Mouse (Mus musculus): Measurements from ENCODE around the gene Smyd3.

Gene Smyd3

DNA sequence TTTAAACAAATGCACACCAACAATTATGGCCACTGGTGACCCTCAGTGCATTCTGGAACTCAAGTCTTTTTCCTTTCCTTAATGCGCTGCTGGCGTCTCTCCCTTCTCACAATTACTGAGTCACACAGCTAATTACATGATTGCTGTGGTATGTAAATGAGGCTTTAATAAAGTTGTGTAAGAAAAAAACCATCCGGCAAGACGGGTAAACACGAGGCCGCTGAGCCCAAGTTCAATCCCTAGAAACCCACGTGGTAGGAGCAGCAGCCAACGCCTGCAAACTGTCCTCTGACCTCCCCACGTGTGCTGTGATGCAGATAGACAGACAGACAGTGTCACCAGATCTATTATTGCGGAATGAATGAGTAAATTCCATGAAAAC is 58.9 kb downstream of the Smyd3 start:
- no peak for DNase-seq (ENCODE audit: low read depth, low spot score)

DNA sequence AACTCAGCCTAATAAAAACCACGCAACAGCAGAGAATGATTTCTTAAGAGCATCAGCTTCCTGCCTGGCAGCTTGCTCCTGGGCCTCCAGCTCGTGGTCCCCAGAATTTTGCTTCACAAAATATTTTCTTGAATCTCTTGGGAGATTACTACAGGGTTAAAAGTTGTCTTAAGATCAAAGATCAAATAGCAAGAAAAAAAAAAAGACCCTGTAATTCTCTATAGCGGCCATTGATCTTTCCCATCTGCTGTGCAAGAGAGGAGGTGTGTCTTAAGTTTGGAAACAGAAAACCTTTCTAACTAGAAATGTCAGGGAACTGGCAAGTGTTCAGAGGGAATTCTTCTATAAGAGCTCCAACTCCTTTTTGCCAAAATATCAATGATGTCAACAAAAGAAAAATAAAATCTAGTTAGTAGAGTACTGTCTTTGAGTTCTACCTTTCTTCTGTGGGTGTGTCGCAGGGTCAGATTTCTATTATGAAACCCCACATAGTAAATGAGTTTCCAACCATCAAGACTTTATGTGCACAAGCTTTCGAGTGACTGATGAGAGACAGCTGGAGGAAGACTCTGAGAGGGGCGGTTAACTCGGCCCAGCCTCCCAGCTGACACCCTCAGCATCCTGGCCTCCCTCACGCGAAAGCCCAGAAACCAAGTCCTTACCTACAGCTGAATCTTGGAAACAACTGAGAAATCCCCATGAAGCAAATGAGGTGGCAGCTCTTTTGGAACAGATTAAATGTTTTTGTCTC is 59.4 kb downstream of the Smyd3 start:
- no peak for DNase-seq (ENCODE audit: low read depth, low spot score)

DNA sequence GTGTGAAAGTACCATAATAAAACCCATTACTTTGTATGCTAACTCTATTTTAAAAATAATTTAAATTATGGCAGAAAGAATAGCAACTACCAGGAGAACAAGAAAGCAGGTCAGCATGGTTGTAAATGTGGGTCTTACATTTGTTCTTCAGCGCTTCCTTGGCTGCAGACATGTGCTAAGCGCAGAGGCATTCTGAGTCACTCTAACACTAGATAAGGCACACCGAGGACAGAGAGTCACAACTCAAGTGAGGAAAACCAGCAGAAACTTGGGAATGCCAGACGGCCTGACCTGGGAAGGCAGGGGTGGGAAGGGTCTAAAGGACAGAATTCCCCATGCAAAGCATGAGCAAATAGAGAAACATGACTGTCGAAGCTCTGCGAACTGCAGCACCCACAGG is 63.2 kb downstream of the Smyd3 start:
- DNase-seq (ENCODE audit: low read depth, low spot score): no peak

DNA sequence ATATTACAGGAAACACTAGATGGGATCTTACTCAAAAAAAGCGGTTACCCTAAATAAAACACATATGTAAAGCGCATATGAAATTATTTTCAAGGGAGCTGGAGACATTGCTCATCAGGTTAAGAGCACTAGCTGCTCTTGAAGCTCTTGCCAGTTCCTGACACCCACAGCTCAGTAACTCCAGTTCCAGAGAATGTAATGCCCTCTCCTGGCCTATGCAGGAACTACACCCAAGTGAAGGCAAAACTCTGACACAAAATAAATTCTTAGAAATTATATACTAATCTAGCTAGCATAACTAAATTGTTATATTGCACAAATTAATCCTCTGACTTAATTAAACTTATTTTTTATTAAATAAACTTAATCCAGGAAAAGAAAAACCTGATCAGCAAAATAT is 66.6 kb downstream of the Smyd3 start:
- DNase-seq (ENCODE audit: low read depth, low spot score): peak; percentile 69

DNA sequence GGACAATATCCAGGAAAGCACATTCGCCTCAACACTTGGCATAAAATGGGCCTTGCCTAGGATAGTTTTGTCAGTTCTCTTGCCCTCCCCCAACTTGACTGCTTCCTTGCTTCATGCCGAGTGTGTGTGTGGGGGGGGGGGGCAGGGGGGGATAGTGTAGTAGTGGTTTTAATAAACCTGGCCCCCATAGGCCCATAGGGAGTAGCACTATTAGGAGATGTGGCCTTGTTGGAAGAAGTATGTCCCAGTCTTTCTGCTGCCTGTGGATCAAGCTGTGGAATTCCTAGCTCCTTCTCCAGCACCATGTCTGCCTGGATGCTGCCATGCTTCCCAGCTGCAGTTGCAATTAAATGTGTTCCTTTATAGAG is 71.0 kb downstream of the Smyd3 start:
- DNase-seq (ENCODE audit: low read depth, low spot score): no peak

DNA sequence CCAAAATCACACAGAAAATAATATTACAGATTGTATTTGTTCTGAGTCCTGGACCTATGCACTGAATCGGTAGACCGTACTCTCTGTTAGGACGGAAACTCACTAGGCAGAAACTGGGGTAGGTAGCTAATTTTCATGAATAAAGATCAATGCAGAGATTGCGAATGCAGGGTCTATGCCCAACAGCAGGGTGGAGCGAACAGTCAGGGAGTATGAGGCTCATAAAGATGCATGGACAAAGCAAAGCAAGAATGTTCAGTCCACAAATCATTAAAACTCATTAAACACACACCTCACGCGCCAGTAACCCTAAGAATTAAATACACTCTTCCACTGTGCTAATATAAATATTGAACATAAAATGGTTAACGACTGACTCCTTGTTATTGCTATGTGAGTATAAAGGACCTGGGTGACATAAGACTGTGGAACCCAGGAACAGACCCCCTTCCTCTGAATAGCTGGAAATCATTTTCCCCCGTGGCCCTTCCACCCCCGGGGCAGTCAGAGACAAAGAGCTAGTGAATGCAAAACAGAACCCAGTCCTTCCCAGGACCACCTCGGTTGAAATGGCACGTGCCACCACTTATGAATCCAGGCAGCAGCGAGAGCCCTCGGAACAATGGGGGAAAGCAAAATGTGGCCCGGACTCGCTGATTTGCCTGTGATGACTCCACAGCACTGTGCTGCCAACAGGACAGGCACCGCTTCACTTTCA is 71.6 kb downstream of the Smyd3 start:
- peak; percentile 21 for DNase-seq (ENCODE audit: low read depth, low spot score)

DNA sequence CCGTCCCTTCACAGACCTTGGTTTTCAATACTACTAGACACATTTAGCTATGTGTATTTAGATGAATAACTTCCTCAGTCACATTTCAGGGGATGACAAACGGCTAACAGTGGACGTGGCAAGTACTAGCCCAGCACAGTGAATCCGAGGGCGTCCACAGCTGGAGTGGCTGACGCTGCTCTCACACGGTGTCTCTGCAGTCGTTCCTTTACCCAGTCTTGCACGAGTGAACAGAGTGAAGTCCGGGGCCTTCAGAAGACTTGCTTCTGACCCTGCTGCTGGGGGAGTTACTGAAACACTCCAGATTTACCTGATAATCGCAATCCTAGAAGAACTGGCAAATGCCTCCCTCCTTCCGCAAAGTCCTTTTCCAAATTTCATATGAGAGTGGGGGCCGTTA is 74.0 kb downstream of the Smyd3 start:
- DNase-seq (ENCODE audit: low read depth, low spot score): no peak

DNA sequence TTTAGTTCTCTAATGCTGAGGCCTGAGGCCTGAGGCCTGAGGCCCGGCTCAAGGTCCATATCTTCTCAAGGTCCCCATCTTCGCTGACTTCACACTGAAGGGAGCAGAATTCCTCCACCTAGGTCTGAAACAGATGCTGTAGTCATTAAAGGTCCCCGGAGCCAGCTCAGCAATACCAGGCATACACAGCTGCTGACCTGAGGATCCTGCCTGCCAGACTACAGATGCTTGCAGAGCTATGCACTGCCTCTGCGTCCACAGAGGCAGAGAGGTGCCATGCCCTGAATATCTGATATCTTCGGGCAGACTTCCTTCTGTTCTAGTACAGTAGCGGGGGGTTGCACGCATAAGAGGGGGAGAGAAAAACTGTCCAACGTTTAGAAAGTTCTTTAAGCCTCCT is 74.4 kb downstream of the Smyd3 start:
- no peak for DNase-seq (ENCODE audit: low read depth, low spot score)

DNA sequence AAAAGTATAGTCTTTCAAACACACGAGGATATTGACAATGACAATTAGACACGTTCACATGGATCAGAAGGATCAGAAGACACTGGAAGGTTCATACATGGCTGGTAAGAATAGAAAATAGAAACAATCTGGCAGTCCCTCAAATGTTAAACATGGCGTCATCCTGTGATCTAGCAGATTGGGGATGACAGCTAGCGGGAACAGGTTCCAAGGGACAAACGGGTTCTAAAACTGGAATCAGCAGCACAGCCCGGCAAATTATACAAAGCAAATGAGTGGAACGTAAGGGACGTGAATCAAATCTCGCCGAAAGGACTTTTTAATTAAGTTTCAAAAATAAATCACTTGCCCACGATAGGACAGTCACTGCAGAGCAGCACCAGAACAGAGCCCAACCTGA is 81.2 kb downstream of the Smyd3 start:
- DNase-seq (ENCODE audit: low read depth, low spot score): no peak

DNA sequence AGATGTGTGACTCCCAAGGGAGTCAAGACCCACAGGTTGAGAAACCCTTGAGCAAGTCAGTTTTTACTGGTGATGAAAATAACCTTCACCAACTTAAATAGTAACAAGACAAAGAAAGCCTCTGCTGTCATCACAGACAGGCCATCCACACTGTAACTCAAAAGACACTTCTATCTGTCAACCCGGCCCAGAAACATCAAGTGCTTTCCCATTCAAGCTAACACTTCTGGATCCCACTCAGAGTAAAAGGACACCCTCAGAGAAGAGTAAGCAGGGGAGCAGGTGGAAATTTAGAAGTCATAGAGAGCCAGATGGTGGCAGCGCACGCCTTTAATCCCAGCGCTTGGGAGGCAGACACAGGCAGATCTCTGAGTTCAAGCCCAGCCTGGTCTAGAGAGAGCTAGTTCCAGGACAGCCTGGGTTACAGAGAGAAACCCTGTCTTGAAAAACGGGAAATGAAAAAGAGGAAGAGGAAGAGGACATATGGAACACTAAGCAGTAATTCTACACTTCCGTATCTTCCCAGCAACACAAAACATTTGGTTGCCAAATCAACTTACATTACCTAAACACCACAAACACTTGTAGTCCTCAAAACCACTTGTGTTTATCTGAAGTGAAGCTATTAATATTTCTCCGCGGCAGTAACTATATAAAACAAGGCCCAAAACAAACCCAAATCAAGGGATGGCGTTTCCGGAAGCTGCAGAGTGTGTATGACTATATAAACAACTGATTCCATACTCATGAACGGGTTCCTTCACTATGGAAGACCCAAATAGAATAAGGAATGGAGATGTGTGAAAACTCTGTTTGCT is 83.2 kb downstream of the Smyd3 start:
- DNase-seq (ENCODE audit: low read depth, low spot score): no peak

DNA sequence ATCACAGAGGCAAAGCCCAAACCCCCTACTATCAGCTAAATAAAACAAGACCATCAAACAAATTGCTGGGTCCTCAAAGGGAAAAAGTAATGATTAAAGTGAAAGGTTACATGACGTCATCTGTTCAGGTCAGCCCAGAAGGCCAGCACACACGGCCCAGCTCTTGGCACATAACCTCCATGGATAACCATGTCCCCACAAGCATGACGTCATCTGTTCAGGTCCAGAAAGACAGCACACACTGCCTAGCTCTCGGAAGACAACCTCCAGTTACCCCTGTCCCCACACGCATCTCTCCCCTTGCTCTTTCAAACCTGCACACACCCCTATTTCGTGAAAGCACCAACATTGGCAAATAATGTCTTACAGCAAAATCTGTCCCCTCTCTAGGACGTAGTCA is 84.0 kb downstream of the Smyd3 start:
- DNase-seq (ENCODE audit: low read depth, low spot score): no peak

DNA sequence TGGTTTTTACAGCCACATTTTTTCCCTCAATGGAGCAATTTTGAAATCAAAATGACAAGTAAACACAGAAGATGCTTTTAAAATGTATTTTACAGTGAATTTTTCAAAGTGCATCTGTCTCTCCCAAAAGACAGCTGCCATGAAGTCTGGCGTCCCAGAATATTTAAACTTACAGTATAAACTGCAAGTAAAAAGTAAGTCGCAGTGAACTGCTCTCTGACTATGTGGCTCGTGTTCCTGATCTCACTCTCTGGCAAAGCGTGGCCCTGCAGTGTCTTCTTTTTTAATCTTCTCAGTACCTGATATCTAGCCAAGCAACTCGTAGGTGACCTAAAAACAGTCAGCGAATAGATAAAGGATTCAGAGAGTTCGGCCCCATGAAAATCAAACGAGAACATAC is 84.5 kb downstream of the Smyd3 start:
- no peak for DNase-seq (ENCODE audit: low read depth, low spot score)

DNA sequence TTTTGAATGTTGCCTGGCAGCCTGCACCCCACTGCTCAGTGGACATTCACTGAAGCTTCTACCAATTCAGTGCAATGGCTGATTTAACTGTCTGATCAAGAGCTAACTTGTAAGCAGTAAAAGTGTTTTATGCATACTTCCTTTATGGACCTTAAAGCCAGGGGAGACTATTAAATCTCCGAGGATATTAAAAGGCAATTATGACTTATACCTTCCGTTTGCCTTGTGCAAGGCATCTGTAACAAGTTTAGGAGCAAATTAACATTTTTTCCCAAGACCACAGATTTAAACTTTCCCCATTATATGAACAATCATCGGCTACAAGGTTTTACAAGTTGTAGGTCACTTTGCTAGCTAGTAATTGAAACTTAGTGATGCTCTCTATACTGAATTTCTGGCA is 87.8 kb downstream of the Smyd3 start:
- DNase-seq (ENCODE audit: low read depth, low spot score): no peak

DNA sequence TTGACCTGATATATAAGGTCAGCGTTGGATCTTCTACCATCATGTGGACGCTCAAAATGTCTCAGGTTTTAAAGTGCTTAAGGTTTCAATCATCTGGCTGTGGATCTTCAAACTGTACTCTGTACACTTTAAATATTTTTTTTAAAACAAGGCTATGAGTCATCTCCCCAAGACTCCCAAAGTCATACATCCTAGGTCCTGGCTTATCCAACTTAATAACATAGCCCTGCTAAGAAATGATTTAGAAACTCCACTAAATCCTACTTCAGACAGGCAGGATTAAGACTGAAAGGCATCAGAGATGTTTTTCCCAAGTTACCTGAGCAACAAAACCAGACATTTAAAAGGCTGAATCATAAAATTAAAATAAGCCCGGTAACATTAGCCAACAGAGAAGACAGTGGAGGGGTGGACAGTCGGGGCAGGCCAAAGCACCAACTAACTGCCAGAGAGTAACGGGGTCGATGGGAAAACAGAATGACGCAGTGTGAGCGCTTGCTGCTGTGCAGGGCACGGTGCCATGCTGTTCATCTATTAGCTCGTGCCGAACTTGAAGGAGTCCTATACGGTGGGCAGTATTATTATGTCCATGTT is 92.9 kb downstream of the Smyd3 start:
- DNase-seq (ENCODE audit: low read depth, low spot score): no peak

DNA sequence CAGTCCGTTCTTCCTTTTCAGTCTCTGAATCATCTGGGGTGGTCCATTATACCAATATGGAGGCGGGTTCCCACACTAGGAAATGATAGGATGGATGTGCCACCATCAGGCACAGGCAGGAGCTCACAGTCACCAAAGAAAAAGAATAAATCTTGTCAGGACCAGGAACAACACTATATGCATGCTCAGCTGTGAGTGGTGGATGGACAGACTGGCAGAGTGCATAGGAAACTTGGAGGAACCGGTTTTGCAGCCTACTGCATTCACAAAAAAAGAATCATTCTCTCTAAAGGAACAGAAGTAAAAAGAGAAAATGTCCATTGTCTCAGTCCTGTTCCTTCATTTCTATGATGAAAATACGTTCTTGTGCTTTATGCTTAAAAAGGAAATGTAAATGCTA is 98.8 kb downstream of the Smyd3 start:
- DNase-seq (ENCODE audit: low read depth, low spot score): no peak

DNA sequence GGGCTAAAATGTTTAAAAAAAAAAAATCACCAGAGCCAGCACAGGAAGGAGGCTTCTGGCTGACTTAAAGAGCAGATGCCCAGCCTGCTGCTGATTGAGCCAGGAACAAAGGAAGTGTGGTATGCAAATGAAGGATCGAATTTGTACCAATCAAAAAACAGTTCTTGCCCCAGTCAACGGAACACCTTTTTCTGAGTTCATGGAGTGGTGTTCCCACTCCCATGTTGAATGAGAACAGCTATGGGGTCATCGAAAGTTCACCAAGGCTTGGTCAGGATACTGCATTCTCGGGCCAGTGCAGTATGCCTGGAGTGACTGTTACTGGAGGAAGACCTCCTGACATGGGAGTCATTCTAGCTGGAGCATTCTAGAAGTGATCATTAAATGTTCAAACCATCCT is 109.8 kb downstream of the Smyd3 start:
- DNase-seq (ENCODE audit: low read depth, low spot score): peak; percentile 60

DNA sequence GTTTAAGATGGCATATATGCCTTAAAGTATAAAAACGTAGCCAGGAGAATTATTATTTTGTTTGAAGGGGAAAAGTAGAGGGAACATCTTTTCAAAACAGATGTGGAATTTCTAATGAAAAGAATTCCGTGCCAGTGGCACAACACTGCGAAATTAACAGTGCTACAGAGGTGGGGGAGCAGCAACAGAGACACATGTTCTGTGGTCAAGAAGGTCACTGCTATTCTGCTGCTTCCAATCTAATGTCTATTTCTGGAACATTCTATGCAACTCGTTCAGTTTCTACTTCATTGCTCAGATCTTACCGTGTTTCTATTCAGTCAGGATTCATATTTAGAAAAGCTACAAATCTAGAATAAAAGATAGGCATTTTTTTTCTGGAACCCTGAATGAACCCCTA is 117.0 kb downstream of the Smyd3 start:
- DNase-seq (ENCODE audit: low read depth, low spot score): no peak

DNA sequence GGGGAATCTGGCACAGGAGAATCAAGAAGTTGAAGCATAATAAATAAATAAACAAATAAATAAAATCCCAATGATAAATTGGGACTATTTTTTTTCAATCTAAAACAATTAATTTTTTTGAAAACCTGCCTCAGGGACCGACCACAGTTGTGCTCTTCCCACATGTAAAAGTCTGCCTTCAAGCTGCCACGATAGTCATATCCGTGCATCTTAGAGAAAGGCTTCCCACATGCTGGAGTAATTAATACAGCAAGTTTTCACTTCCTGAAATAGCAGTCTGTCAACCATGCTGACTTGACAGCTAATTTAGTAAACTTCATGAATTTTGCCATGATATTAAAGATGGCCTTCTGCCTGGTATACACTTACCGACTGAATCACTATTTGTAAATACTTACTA is 119.2 kb downstream of the Smyd3 start:
- no peak for DNase-seq (ENCODE audit: low read depth, low spot score)

DNA sequence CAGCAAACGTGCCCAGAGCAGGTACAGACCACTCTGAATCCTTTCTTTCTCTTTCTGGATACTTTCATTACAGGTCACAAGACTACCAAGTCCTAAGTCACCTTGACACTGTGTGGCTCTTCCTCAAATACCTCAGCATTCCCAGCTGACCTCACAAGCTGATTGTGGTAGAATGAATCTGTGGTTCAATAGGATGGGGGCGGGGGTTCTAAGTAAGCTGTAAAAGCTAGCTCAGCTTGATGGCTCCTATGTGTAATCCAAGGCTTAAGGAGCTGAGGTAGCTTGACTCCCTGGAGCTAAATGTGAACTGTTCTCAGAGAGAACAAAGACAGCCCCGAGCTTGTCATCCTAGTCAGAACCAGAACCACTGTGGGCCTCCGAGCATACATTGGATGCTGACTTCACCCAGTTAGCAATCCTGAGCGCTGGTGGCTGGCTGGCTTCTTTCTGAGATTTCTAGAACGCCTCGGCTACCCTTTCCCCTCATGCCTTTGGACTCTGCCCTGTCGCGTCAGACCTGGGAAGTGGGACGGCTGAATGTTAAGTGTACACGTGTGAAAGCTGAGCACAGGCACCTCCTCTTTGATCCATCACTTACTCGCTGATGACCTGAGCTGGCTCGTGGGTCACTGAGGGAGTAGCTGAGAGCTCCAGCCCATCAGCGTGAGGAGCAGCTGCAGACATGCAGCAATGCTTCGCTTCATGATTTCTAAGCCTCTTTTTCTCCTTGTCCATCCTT is 131.4 kb downstream of the Smyd3 start:
- DNase-seq (ENCODE audit: low read depth, low spot score): peak; percentile 48

DNA sequence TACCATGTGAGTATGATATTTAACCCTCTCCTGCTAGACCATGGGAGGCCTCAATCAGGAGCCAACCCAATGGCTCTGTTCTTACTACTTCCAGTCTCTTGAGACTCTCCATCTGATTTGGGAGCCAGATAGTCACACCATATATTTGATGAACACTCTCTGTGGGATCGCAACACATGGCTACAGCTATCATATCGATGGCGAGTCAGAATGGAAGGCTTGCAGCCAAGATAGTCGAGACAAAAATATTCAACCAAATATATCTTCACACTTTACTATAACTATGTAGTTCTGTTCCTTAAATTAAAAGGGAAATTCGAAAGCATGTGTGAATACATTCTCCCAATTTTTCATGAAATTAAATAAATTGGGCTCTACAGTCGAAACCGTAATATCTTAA is 132.2 kb downstream of the Smyd3 start:
- DNase-seq (ENCODE audit: low read depth, low spot score): no peak

DNA sequence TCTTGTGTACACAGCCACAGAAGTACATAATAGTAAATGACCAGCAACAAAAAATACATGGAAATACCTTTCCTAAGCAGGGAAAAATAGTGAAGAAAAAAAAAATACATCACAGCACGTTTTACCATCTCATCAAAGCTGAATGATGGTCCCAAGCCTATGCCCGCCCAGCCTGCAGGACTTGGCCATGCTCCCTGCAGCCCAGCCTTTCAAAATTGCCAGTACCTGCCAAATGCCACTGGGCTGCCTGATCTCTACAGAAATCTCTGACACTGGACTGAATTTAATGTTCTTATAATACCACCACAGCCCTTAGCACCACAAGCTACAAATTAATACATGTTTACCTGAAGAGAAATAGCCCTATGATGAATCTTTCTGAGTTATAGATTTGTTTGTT is 133.5 kb downstream of the Smyd3 start:
- DNase-seq (ENCODE audit: low read depth, low spot score): no peak

DNA sequence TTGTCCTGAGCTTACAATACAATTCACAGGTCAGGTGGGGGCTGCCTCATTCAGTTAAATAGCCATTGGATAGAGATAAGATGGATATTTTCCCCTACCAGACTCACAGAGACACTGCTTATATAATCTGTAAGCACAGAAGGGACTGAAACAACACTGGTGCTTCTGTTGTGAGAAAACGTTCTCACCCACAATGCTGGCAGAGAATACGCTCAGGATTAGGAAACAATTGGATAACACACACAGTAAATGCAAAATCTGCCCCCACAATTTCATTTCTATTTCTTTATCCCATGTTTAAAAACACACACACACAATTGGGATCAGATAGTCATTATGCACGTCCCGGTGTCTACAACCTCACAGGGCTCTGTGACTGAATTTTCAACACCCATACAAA is 139.7 kb downstream of the Smyd3 start:
- no peak for DNase-seq (ENCODE audit: low read depth, low spot score)
